Mouse (Mus musculus): ENCODE measurements at regions not wholly inside any gene's neighbourhood (a gene's known extent, or its start where the extent isn't known, plus 50 kb on each side); places are given as distances from the start of the nearest gene placed in this dataset.

- in situ Hi-C loops (cut with MboI, MseI): loop anchor here (5.0 kb wide), 1 partner anchor 625 kb away; no protein-coding TSS in a partner anchor
Measured at GRCm38 (mm10) chr12:18672145-18672544, 157.8 kb downstream of the 5730507C01Rik start.

Measured in T-helper 2 cell (primary cell).